Mouse (Mus musculus) lung, embryonic 14.5 days (tissue): ENCODE data around the gene Muc13. TPM values are rescaled to one million over a fixed set of nuclear protein-coding genes. Genes with fewer than 3 reads are reported as not detected.
A peak's percentile ranks its signal among the peaks of the same experiment; 100 is the strongest.

ENCODE experiments used
- ATAC-seq: fragments of 200-750 bp; cut with Nextera tagmentation; 2 replicates; pipeline ENCODE4 v1.8.0; 2017; ENCODE audit warnings: mild to moderate bottlenecking, moderate TSS enrichment, moderate library complexity; ENCODE audit not compliant: insufficient read depth
- DNase-seq: peaks from one replicate; pipeline ENCODE4 v3.0.0-alpha.2; 2015
- H3K27ac ChIP-seq: fragments of 300-500 bp; sonication (generic); 2 replicates; pipeline ENCODE4 v1.5.1; 2014; ENCODE audit warnings: low read depth, mild to moderate bottlenecking, moderate library complexity
- H3K27me3 ChIP-seq: fragments of 300-500 bp; sonication (generic); 2 replicates; pipeline ENCODE4 v1.6.1; 2014; ENCODE audit warnings: low read length, control low read depth; ENCODE audit not compliant: insufficient read depth
- H3K36me3 ChIP-seq: fragments of 300-500 bp; sonication (generic); 2 replicates; pipeline ENCODE4 v1.6.1; 2014; ENCODE audit warnings: control low read depth; ENCODE audit not compliant: insufficient read depth
- H3K4me1 ChIP-seq: fragments of 300-500 bp; sonication (generic); 2 replicates; pipeline ENCODE4 v1.6.1; 2014; ENCODE audit warnings: antibody characterized with exemption, control low read depth; ENCODE audit not compliant: insufficient read depth
- H3K4me2 ChIP-seq: fragments of 300-500 bp; sonication (generic); 2 replicates; pipeline ENCODE4 v1.6.1; 2014; ENCODE audit warnings: mild to moderate bottlenecking
- H3K4me3 ChIP-seq: fragments of 300-500 bp; sonication (generic); 2 replicates; pipeline ENCODE4 v1.5.1; 2014; ENCODE audit warnings: low read depth, low read length
- H3K9ac ChIP-seq: fragments of 300-500 bp; sonication (generic); 2 replicates; pipeline ENCODE4 v1.6.1; 2014
- H3K9me3 ChIP-seq: fragments of 300-500 bp; sonication (generic); 2 replicates; pipeline ENCODE4 v1.6.1; 2016; ENCODE audit warnings: low read depth, low read length, control low read depth
- CTCF ChIP-seq: IDR thresholded peaks from 2 replicates; pipeline ENCODE4 v1.5.1; 2016; ENCODE audit warnings: antibody characterized with exemption, low read depth
- WGBS: fragments of 180-500 bp; shearing (Covaris S2); extraction: QIAGEN DNeasy Blood & Tissue Kit; methylation state at CpG from one replicate; pipeline ENCODE4 v1.1.7; 2014; 5-methylcytosine and 5-hydroxymethylcytosine counted together
- polyA plus RNA-seq: library from polyadenylated mRNA; unstranded; fragments of >200 nt; fragmentation: Nextera tagmentation; extraction: Ambion mirVana; gene quantifications from 2 replicates; pipeline ENCODE4 v1.2.1, GENCODE M21; 2014

The Muc13 gene
- polyA plus RNA-seq, 1 experiment from 2014 or later = not detected

DNA sequence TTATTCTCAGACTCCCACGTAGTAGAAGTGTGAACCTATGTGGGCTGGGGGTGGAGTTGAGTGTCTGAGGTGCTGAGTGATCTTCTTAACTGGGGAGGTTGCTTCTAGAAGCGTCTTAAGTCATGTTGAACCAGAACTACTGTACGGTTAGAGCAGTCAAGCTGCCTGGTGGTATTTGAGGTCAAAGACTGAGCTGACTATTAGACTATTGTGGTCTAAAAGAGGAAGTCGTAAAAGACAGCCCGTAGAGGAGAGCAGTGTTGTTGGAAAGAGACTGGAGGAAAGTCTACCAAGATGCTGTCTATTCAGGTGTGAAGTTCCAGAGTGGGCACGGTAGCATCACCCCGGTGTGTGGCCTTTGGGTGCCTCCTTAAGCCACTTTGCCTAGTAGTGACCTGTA is 24.0 kb upstream of the Muc13 start:
- H3K27ac ChIP-seq = no peak overlapping the region
- DNase-seq (no peak), ATAC-seq (no peak)
- H3K4me3 ChIP-seq = no peak overlapping the region
- TF ChIP-seq CTCF = no peak
- no peak overlapping the region for H3K4me2 ChIP-seq
- no peaks in the 10 kb centered on the region for H3K4me1 ChIP-seq
- 74% methylated on average over 7 of the region's 7 CpGs for WGBS
- H3K9ac ChIP-seq = no peak overlapping the region
- no peaks in the 10 kb centered on the region for H3K9me3 ChIP-seq
- H3K27me3 ChIP-seq = no peaks in the 10 kb centered on the region
- peaks cover 9% of the 10 kb centered on the region; the same call in 1 of the 2 replicates for H3K36me3 ChIP-seq

DNA sequence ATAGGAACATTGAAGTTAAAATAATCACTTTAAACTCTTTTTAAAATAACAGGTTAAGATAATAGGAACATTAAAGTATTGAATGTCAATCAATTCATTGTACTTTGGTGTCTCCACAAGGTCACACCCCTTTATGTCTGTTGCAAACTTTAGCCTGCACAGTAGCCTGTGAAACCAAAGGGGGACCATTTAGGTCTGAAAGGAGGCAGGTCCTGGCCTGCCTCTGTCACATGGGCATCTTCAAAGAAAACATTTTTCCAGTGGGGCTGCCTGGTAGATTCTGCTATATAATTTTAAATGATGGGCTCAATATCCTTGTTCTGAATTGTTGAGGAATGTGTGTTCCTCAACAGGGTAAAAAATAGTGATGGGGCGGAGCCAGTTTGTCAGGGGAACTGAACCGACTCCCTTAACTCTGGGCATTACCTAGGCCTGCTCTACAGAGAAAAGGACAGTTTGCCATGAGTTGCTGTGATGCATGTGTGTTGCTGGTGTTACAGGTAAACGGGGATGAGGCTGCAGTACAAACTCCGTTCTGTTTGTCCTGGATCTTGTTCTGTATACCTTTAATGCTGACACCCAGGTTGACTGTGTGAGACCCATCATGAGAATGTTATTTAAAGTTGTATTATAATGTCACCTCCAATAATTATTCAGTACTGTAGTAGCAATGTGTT is 22.9 kb upstream of the Muc13 start:
- no peaks in the 10 kb centered on the region for H3K4me1 ChIP-seq
- WGBS = 84% methylated on average over 4 of the region's 4 CpGs
- ATAC-seq = no peak
- H3K4me2 ChIP-seq = no peak overlapping the region
- no peak overlapping the region for H3K27ac ChIP-seq
- peaks cover 9% of the 10 kb centered on the region; the same call in 1 of the 2 replicates for H3K36me3 ChIP-seq
- H3K4me3 ChIP-seq = no peak overlapping the region
- no peaks in the 10 kb centered on the region for H3K9me3 ChIP-seq
- TF ChIP-seq CTCF = no peak
- H3K9ac ChIP-seq = no peak overlapping the region
- no peaks in the 10 kb centered on the region for H3K27me3 ChIP-seq
- no peak for DNase-seq

GRCm38 (mm10) chr16:33772809-33773208 is 21.0 kb upstream of the Muc13 start:
- DNase-seq = no peak
- H3K27ac ChIP-seq = no peak overlapping the region
- 69% methylated on average over 5 of the region's 5 CpGs for WGBS
- no peak overlapping the region for H3K9ac ChIP-seq
- TF ChIP-seq CTCF = no peak
- ATAC-seq = no peak
- H3K4me3 ChIP-seq = no peak overlapping the region
- 0 out of 2 replicates have a peak, but pooled peaks cover 2% of the 10 kb centered on the region for H3K36me3 ChIP-seq
- H3K9me3 ChIP-seq = no peaks in the 10 kb centered on the region
- no peaks in the 10 kb centered on the region for H3K4me1 ChIP-seq
- no peaks in the 10 kb centered on the region for H3K27me3 ChIP-seq
- H3K4me2 ChIP-seq = no peak overlapping the region

- Histone ChIP-seq H3K9me3 (no peaks in the 10 kb centered on the region), H3K27me3 (no peaks in the 10 kb centered on the region), H3K4me3 (no peak overlapping the region), H3K27ac (no peak overlapping the region), H3K9ac (no peak overlapping the region), H3K4me2 (no peak overlapping the region), H3K4me1 (no peaks in the 10 kb centered on the region), H3K36me3 (no peaks in the 10 kb centered on the region)
- DNase-seq = peak; percentile 73
- no peak for ATAC-seq
- no peak for TF ChIP-seq CTCF
- 47% methylated on average over 3 of the region's 3 CpGs for WGBS
Observed at GRCm38 (mm10) chr16:33774972-33775371, 18.9 kb upstream of the Muc13 start.

- Histone ChIP-seq H3K9ac (no peak overlapping the region), H3K9me3 (no peaks in the 10 kb centered on the region), H3K4me1 (no peaks in the 10 kb centered on the region), H3K27me3 (no peaks in the 10 kb centered on the region), H3K36me3 (no peaks in the 10 kb centered on the region), H3K27ac (no peak overlapping the region), H3K4me2 (no peak overlapping the region), H3K4me3 (no peak overlapping the region)
- no peak for DNase-seq
- WGBS = 85% methylated on average over 1 of the region's 1 CpGs
- ATAC-seq = no peak
- no peak for TF ChIP-seq CTCF
Observed at GRCm38 (mm10) chr16:33775733-33776335, 18.0 kb upstream of the Muc13 start.

DNA sequence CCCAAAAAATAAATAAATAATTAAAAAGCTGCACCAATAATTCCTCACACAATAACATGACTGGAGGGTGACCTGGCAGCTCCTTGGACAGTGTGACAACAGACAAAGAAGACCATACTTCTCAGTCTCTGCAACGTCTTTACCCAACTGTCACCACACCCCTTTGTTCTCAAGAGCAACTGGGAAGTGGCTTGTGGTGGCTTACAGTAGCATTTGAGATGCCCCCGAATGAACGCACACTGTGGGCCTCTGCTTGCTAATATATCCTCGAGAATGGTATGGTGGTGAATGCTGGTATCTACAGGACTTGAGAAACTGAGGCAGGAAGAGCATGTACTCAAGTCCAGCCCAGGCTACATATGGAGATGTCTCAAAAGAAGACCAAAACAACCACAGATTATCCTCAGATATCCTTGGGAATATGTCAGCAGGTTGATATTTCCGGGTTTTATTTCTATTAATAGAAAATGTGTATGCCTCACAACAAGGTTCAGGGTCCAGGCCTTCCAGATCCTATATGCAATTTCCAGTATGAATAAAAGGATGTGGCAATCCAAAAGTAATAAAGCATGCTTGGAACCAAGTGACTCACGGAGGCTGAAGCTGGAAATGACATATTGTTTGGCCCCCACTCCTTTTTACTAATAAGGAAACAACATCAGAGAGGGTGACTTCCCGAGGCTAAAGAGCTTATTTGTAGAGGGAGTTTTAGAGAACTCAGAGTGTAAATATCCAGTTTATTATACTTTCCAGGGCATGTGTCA is 16.9 kb upstream of the Muc13 start:
- ATAC-seq (no peak), DNase-seq (peak; percentile 17)
- TF ChIP-seq CTCF = no peak
- no peaks in the 10 kb centered on the region for H3K9me3 ChIP-seq
- no peaks in the 10 kb centered on the region for H3K4me1 ChIP-seq
- H3K27me3 ChIP-seq = no peaks in the 10 kb centered on the region
- H3K9ac ChIP-seq = no peak overlapping the region
- no peak overlapping the region for H3K4me3 ChIP-seq
- H3K27ac ChIP-seq = 0 out of 2 replicates have a peak overlapping the region, but pooled peaks have one; percentile 19
- H3K4me2 ChIP-seq = no peak overlapping the region
- WGBS = 61% methylated on average over 7 of the region's 7 CpGs
- H3K36me3 ChIP-seq = no peaks in the 10 kb centered on the region

GRCm38 (mm10) chr16:33777607-33778006 is 16.2 kb upstream of the Muc13 start:
- no peak for TF ChIP-seq CTCF
- no peaks in the 10 kb centered on the region for H3K9me3 ChIP-seq
- H3K9ac ChIP-seq = no peak overlapping the region
- no peak overlapping the region for H3K4me3 ChIP-seq
- ATAC-seq (no peak), DNase-seq (no peak)
- no peaks in the 10 kb centered on the region for H3K36me3 ChIP-seq
- H3K27me3 ChIP-seq = no peaks in the 10 kb centered on the region
- H3K27ac ChIP-seq = no peak overlapping the region
- 81% methylated on average over 6 of the region's 6 CpGs for WGBS
- no peaks in the 10 kb centered on the region for H3K4me1 ChIP-seq
- no peak overlapping the region for H3K4me2 ChIP-seq
